Mouse (Mus musculus) C2C12 (cell line): ENCODE measurements around the gene Pdzk1ip1. TPM values are rescaled to one million over a fixed set of nuclear protein-coding genes. Genes with fewer than 3 reads are reported as not detected.

Experiments
- H3K27me3 ChIP-seq: one replicate; pipeline ENCODE4 v1.6.1; 2011; ENCODE audit not compliant: control insufficient read depth, insufficient read depth, insufficient read length
- H3K36me3 ChIP-seq: one replicate; pipeline ENCODE4 v1.6.1; 2011; ENCODE audit not compliant: control insufficient read depth, insufficient read depth
- H3K4me3 ChIP-seq: one replicate; pipeline ENCODE4 v1.5.1; 2011; ENCODE audit warnings: mild to moderate bottlenecking, control low read depth; ENCODE audit not compliant: poor library complexity, insufficient read depth, severe bottlenecking
- H3K79me2 ChIP-seq: one replicate; pipeline ENCODE4 v1.6.1; 2011; ENCODE audit not compliant: control insufficient read depth, insufficient read depth
- H3K79me3 ChIP-seq: one replicate; pipeline ENCODE4 v1.6.1; 2011; ENCODE audit warnings: low read depth, control low read depth
- H3ac ChIP-seq: one replicate; pipeline ENCODE3; 2011; ENCODE audit warnings: low read depth; ENCODE audit not compliant: control insufficient read depth, insufficient read length
- CEBPB ChIP-seq: IDR thresholded peaks from one replicate; pipeline ENCODE4 v1.6.1; 2011; ENCODE audit warnings: low read depth, mild to moderate bottlenecking, control low read depth, moderate library complexity
- CTCF ChIP-seq: IDR thresholded peaks from one replicate; pipeline ENCODE4 v1.5.1; 2011; ENCODE audit not compliant: control insufficient read depth, insufficient read depth, insufficient read length
- MYOD1 ChIP-seq: IDR thresholded peaks from one replicate; pipeline ENCODE4 v1.6.1; 2011; ENCODE audit warnings: low read depth; ENCODE audit not compliant: control insufficient read depth, insufficient read length
- MYOG ChIP-seq: IDR thresholded peaks from one replicate; pipeline ENCODE4 v1.6.1; 2011; ENCODE audit not compliant: control insufficient read depth, insufficient read length; ENCODE audit errors: extremely low read depth
- USF1 ChIP-seq: IDR thresholded peaks from one replicate; pipeline ENCODE4 v1.6.1; 2011; ENCODE audit warnings: low read depth, mild to moderate bottlenecking, control low read depth, moderate library complexity
- polyA plus RNA-seq: library from polyadenylated mRNA; unstranded; fragments of >200 nt; fragmentation: generic; extraction: Trizol; gene quantifications from one replicate; pipeline ENCODE4 v1.2.1, GENCODE M21; 2012; ENCODE audit warnings: missing spikeins

Gene Pdzk1ip1
- polyA plus RNA-seq, 1 experiment, result not detected

- Histone ChIP-seq H3K79me3 (no peaks in the 10 kb centered on the region), H3ac (no peak overlapping the region), H3K4me3 (no peak overlapping the region), H3K36me3 (no peaks in the 10 kb centered on the region), H3K27me3 (peaks cover 9% of the 10 kb centered on the region), H3K79me2 (no peaks in the 10 kb centered on the region)
- no peak for TF ChIP-seq USF1
- no peak for TF ChIP-seq CTCF
- TF ChIP-seq CEBPB, result no peak
- no peak for TF ChIP-seq MYOD1
- no peak for TF ChIP-seq MYOG
These were observed 45.8 kb downstream of the Pdzk1ip1 start for GRCm38 (mm10) chr4:115134296-115134630.

Other genes with a start within 250 kb of the Pdzk1ip1 start
- gene Foxd2, start 179.8 kb upstream of the Pdzk1ip1 start, polyA plus RNA-seq, result 0.57 TPM
- gene Foxe3, start 162.7 kb upstream of the Pdzk1ip1 start, polyA plus RNA-seq, result not detected
- gene Cmpk1, start 101.5 kb upstream of the Pdzk1ip1 start, polyA plus RNA-seq, result 28.6 TPM
- 3.5 TPM for gene Stil, start 88.5 kb upstream of the Pdzk1ip1 start, polyA plus RNA-seq
- gene Tal1, start 32.3 kb upstream of the Pdzk1ip1 start, polyA plus RNA-seq, result 0.04 TPM
- gene Cyp4x1, start 45.6 kb downstream of the Pdzk1ip1 start, polyA plus RNA-seq, result not detected
- gene Cyp4a29, start 153.4 kb downstream of the Pdzk1ip1 start, polyA plus RNA-seq, result not detected
- gene Cyp4a12a, start 210.3 kb downstream of the Pdzk1ip1 start, polyA plus RNA-seq, result not detected